Mouse (Mus musculus): Measurements from ENCODE around the gene Lsp1. TPM values are rescaled to one million over a fixed set of nuclear protein-coding genes. Genes with fewer than 3 reads are reported as not detected.

Gene Lsp1
- polyA plus RNA-seq, 3 experiments from 2014 or later: 1,183 to 1,943 (median 1,210) TPM

DNA sequence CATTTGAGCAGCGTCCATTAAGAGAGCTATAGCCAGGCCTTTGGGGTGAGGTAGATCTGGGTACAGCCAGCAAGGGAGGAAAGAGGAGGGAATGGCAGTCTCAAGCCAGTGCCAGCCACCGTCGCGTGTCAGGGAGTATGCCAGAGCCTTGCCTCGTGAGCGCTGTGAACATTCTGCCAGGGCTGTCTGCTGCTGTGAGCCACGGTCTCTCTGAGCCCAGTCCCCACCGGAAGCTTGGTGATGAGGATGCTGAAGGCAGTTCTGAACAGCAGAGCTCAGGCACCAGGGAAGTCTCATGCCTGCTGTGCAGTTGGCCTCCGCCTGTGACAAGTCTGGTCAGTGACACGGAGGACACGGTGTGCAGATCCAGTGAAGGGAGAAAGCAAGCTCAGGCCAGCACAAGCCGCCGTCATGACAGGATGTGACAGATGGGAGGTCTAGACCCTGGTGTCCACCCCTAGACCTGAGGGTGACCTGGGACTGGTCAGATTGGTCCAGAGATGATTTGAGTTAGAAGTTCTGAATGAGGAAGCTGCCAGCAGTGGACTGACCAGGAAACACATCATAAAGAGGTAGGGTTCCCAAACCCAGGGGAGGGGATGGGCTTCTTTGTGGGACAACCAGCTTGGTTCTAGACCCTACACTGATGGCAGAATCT lies 16.3 kb downstream of the Lsp1 start:
- ATAC-seq: no peak

GRCm38 (mm10) chr7:142478001-142478400 lies 17.4 kb downstream of the Lsp1 start:
- ATAC-seq: no peak

DNA sequence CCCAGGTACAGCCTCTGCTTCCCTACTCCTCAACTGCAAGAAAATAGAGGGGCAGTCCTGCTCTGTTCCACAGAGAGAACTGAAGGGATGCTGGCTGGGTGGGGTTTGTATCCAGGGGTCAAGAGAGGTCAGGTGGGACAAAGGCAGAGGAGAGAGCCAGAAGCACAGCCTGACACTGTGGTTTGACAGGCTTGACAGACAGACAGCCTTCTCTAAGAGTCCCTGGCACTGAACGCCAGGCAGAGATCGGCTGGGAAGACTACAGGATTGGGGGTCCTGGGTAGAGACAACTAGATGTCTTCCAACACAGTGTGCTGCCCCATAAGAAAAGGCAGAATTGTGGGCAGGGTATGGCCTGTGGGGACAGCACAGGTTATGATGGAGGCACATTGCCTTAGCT lies 18.0 kb downstream of the Lsp1 start:
- ATAC-seq: no peak

DNA sequence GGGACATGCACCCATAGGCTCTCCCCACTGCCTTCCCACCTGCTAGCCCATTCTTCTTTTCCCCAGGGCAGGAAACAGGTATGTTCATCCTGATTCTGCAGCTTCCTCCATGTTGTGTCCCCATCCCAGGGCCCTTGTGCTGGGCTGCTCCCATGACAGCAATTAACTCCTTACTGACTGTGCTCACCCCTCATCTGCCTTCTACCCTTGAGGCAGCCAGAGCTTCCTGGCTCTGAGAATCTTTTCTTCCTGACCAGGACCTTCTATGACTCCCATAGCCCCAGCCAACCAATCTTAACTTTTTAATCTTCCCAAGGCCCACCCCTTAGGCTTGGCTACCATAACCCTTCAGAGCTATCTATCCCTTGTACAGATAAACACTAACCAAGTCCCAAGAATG lies 18.7 kb downstream of the Lsp1 start:
- no peak for ATAC-seq

- no peak for ATAC-seq
These were observed 19.3 kb downstream of the Lsp1 start for GRCm38 (mm10) chr7:142479886-142480285.

- no peak for ATAC-seq
These were observed 20.1 kb downstream of the Lsp1 start for GRCm38 (mm10) chr7:142480661-142481060.

DNA sequence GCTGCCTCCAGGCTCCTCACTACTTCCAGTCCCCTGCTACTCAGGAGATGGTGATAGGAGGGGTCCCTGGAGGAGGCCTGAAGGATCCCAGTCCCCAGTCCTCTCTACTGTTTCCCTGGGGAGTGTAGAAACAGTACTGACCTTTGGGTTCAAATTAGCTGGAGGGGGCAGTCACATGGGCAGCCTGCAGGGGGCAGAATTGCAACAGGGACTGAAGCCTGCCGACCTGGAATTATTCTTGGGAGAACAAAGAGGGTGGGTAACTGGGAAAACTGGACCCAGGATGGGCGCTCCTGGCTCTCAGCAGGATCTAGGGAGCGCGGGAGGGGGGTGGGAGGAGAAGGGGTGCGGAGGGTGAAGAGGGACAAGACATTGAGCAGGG lies 20.6 kb downstream of the Lsp1 start:
- ATAC-seq: no peak

GRCm38 (mm10) chr7:142481568-142482255 lies 21.1 kb downstream of the Lsp1 start:
- ATAC-seq: peak; percentile 16

GRCm38 (mm10) chr7:142482256-142482609 lies 21.6 kb downstream of the Lsp1 start:
- ATAC-seq: no peak

- ATAC-seq: no peak
These were observed 22.5 kb downstream of the Lsp1 start for GRCm38 (mm10) chr7:142483136-142483535.

DNA sequence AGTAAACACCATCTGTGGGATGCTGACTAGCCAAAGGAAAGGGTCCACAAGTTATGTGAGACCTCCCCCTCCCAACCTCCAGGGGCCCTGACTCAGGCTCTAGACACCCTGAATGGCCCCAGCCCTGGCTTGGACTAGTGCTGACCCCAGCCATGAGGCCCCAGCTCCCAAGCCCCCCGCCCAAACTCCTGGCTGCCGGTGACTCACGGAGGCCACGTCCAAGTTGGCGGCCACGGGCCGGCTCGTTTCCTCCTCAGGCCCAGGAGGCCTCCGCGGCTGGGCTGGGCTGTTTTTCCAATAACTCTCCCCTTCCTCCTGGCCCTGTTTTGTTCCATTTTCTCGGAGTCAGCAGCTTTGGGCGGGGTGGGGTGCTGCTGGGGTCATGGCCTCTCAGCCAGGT lies 24.2 kb downstream of the Lsp1 start:
- no peak for ATAC-seq

DNA sequence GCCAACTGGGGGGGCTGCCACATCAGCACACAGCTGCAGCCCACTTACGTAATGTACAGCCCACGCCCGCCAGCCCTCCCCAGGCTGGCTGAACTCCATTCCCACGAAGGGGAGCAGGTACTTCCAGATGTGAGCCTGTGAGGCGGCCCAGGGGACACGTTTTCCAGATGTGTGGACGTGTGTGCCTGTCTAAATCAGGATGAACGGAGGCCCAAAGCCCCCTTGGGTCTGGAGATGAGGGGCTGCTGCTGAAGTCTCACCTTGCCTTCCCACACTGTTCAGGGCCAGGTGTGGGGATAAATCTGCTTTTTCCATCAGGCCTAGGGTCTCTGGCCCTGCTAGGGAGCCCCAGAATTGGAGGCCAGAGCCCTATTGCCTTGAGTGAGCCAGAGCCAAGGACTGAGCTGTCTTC lies 26.1 kb downstream of the Lsp1 start:
- ATAC-seq: no peak

- ATAC-seq: no peak
These were observed 26.8 kb downstream of the Lsp1 start for GRCm38 (mm10) chr7:142487341-142487859.

DNA sequence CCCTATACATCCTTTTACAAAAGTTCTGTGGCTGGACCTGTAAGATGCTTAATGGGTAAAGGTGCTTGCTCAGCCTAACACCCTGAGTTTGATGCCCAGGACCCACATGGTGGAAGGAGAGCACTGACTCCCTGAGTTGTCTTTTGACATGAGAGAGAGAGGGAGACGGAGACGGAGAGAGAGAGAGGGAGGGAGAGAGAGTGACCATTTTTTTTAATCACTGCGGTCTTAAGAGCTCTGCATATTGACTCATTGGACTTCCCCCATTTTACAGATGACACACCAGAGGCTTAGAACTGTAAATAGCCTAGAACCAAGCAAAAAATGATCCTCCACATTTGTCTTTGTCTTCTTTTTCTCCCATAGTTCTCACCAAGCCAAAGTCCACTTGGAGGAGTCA lies 27.4 kb downstream of the Lsp1 start:
- ATAC-seq: no peak

DNA sequence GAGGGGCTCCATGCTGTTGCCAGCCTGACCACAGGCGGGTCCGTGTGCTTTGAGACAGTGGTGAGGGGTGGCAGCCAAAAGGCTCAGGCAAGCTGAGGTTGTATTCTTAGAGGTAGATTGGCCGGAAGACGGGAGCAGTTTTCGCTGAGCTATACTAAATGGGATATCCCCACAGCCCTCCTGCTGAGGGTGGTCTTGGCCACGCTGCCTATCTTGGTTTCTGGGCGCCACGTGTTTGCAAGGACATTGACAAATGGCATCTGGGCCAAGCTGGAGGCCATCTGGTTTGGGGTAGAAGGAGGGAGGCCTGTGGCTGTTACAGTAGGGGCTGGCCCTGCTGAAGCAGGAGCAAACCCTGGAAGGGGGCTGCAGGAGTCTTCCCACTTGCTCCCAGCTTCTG lies 32.9 kb downstream of the Lsp1 start:
- ATAC-seq: no peak

- no peak for ATAC-seq
These were observed 35.5 kb downstream of the Lsp1 start for GRCm38 (mm10) chr7:142496158-142496557.

GRCm38 (mm10) chr7:142496800-142497199 lies 36.2 kb downstream of the Lsp1 start:
- peak; percentile 39 for ATAC-seq

- ATAC-seq: peak; percentile 6
These were observed 37.2 kb downstream of the Lsp1 start for GRCm38 (mm10) chr7:142497775-142498174.

- ATAC-seq: no peak
These were observed 38.0 kb downstream of the Lsp1 start, which contains the start of gene Tnnt3 for GRCm38 (mm10) chr7:142498575-142498974. TSS of gene Tnnt3 (plus strand) at chr7:142498836.

DNA sequence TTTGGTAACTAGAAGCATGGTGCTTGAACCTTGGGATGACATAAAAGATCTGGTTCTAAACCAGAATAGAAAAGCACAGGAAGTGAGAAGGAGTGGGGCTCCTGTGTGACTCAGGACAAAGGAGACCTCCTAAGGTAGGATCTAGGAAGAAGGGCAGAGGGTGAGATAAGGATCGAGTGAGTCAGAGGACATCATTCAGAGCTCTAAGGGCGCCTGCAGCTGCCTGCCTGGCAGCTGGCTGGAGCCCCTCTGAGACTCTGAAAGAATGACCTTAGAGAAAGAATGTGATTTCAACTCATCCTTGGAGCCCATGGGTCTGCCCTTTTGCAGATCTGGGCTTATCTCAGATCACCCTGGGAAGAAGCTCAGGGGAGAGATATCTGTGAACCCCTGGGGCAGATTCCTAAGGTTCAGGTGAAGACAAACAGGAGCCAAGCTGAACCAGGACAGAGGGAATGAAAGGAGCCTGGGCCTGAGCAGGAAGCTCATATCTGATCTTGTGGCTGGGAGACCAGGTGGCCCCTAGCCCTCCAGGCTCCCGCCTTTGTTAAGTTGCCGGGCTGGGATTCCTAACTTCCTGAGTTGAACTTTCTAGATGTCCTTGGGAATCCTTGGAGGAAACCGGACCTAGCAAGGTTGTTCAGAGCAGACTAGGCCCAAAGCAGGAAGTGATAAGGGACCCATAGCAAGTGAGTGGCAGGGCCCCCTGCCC lies 38.6 kb downstream of the Lsp1 start:
- ATAC-seq: no peak

- ATAC-seq: no peak
These were observed 39.4 kb downstream of the Lsp1 start for GRCm38 (mm10) chr7:142500032-142500431.

DNA sequence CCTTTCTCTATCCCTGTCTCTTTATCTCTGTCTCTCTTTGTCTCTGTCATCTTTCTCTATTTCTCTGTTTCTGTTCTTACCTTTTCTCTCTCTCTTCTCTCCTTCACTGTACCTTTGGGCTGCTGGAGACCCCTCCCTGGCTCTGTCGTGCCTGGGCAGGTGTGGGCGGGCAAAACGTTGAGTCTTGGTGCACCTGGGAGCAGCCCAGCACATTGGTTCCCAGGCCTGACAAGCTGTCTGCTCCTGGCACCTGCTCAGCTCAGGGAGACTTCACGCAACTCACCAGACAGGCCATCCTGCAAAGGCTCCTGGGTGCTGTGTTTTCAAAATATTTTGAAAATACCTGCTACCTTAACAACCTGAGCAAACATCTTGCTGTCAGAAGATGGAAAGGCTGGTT lies 42.6 kb downstream of the Lsp1 start:
- no peak for ATAC-seq

DNA sequence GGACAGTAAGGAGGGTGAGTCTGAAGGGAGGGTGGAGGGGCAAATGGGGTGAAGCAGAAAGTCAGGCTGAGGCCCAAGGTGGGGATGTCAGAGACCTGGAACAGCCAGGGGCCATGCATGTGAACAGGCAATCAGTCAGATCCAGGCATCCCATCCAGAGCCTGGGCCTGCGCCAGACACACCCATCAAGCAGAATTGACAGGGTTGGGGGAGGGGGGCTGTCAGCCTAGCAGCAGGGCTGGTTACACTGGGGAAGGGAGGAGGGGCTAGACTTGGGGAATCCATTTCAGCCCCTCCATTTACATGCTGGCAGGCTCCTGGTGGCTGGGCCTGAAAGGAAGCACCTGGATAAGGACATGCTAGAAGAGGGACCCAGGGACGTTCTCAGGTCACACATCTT lies 45.3 kb downstream of the Lsp1 start:
- no peak for ATAC-seq

DNA sequence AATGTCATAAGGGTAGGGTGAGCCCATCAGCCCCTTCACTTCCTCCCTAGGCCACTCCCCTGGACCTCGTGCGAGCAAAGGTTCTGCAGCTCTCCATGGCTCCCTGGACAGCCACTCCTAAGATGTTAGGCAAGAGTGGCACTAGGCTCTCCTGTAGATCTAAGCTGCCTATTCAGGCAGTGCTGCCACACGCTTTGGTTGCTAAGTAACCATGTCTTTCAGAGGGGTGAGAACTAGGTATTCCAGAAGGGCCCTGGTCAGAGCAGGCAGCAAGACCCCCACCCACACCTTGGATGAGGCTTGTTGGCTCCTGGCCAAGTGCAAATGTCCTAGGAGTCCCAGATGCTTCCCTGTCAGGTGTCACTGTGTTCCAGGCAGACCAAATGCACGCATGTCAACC lies 45.9 kb downstream of the Lsp1 start:
- ATAC-seq: no peak

All from inflammation-experienced regulatory T-cells, adult 6 months (primary cell).